Mouse (Mus musculus): Measurements from ENCODE around the gene Abhd6.

DNA sequence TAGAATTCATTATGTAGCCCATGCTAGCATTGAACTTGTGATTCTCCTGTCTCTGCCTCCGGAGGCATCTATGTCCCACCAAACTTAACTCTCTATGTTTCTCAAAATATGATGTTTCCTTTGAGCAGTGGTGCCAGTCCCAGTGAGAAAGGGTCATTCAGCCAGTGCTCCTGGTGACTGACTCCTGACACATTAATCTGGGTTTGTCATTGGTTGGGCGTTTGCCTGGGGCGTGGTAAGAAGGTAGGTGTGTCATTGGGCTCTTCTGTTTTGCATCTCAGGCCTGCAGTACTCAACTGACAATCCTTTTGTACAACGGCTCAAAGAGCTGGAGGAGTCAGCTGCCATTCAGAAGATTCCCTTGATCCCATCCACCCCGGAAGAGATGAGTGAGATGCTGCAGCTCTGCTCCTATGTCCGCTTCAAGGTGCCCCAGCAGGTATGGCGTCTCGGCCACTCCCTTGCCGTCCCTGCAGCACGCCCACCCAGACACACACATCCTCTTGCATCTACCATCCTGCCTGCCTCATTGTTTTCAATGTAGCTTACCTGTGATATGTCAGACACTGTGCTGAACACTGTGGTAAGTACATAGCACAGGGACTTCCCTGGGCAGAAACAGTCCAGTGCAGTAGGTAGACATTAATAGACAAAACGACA, 42.6 kb downstream of the Abhd6 start:
- TF ChIP-seq POLR2A (IDR thresholded peaks at IDR 0.05; ENCODE audit: borderline replicate concordance, extremely low read depth, low read depth, low read length) (no peak), CTCF (IDR thresholded peaks at IDR 0.05; ENCODE audit: insufficient read depth, low read length) (no peak)

Data from lung, adult 2 months (tissue).